Mouse (Mus musculus) splenic B cell, adult 2 months (primary cell): Measurements from ENCODE around the gene Gpr137.
"Not testable (repeated sequence)": the region's sequence is repeated elsewhere in the genome, so short reads cannot be mapped to it uniquely, and the experiment has no call there.

ENCODE experiments used
- DNase-seq: peaks from one replicate; pipeline ENCODE4 v3.0.0-alpha.2; 2011; ENCODE audit warnings: low read depth, low spot score
- H3K27me3 ChIP-seq: 2 replicates; pipeline ENCODE4 v1.6.1; 2012; ENCODE audit warnings: mild to moderate bottlenecking, low read length, moderate library complexity, mixed read lengths; ENCODE audit not compliant: control insufficient read depth, poor library complexity, insufficient read depth, severe bottlenecking
- H3K36me3 ChIP-seq: 2 replicates; pipeline ENCODE4 v1.6.1; 2012; ENCODE audit warnings: mild to moderate bottlenecking, low read length, moderate library complexity, mixed read lengths; ENCODE audit not compliant: control insufficient read depth, poor library complexity, insufficient read depth, severe bottlenecking

The Gpr137 gene

GRCm38 (mm10) chr19:6913036-6913435 lies 29.2 kb downstream of the Gpr137 start:
- DNase-seq = no peak
- peaks cover 11% of the 10 kb centered on the region; the same call in 1 of the 2 replicates for H3K36me3 ChIP-seq
- no peaks in the 10 kb centered on the region for H3K27me3 ChIP-seq

GRCm38 (mm10) chr19:6912205-6912970 lies 29.9 kb downstream of the Gpr137 start:
- Histone ChIP-seq H3K36me3 (peaks cover 15% of the 10 kb centered on the region; the same call in 1 of the 2 replicates), H3K27me3 (no peaks in the 10 kb centered on the region)
- DNase-seq = no peak

- no peak for DNase-seq
- Histone ChIP-seq H3K27me3 (no peaks in the 10 kb centered on the region), H3K36me3 (peaks cover 16% of the 10 kb centered on the region)
Observed at GRCm38 (mm10) chr19:6911101-6912074, 30.9 kb downstream of the Gpr137 start.

- DNase-seq, H3K27me3 ChIP-seq: not testable (repeated sequence)
- peaks cover 16% of the 10 kb centered on the region for H3K36me3 ChIP-seq
Observed at GRCm38 (mm10) chr19:6910306-6910705, 32.0 kb downstream of the Gpr137 start.

GRCm38 (mm10) chr19:6909507-6910289 lies 32.6 kb downstream of the Gpr137 start, which contains the start of the genes Trmt112 and Prdx5:
Gene Trmt112 (plus strand): TSS chr19:6909698.
Gene Prdx5 (minus strand): TSS chr19:6910106.
- Histone ChIP-seq H3K36me3 (peaks cover 18% of the 10 kb centered on the region), H3K27me3 (no peaks in the 10 kb centered on the region)
- peak; percentile 95 for DNase-seq

- no peaks in the 10 kb centered on the region for H3K27me3 ChIP-seq
- peaks cover 18% of the 10 kb centered on the region for H3K36me3 ChIP-seq
- DNase-seq = no peak
Observed at GRCm38 (mm10) chr19:6909021-6909420, 33.3 kb downstream of the Gpr137 start.

GRCm38 (mm10) chr19:6907811-6908540 lies 34.3 kb downstream of the Gpr137 start:
- Histone ChIP-seq H3K27me3 (no peaks in the 10 kb centered on the region), H3K36me3 (peaks cover 14% of the 10 kb centered on the region)
- DNase-seq = no peak

- H3K36me3 ChIP-seq = peaks cover 14% of the 10 kb centered on the region
- H3K27me3 ChIP-seq = no peaks in the 10 kb centered on the region
- no peak for DNase-seq
Observed at GRCm38 (mm10) chr19:6907094-6907493, 35.2 kb downstream of the Gpr137 start.

GRCm38 (mm10) chr19:6906199-6906598 lies 36.1 kb downstream of the Gpr137 start:
- DNase-seq = no peak
- H3K36me3 ChIP-seq = peaks cover 10% of the 10 kb centered on the region
- H3K27me3 ChIP-seq = no peaks in the 10 kb centered on the region

- no peak for DNase-seq
- Histone ChIP-seq H3K36me3 (peaks cover 9% of the 10 kb centered on the region), H3K27me3 (no peaks in the 10 kb centered on the region)
Observed at GRCm38 (mm10) chr19:6905498-6906159, 36.7 kb downstream of the Gpr137 start.

GRCm38 (mm10) chr19:6904846-6905245 lies 37.4 kb downstream of the Gpr137 start:
- H3K36me3 ChIP-seq = peaks cover 9% of the 10 kb centered on the region
- H3K27me3 ChIP-seq = no peaks in the 10 kb centered on the region
- no peak for DNase-seq

GRCm38 (mm10) chr19:6903031-6903430 lies 39.2 kb downstream of the Gpr137 start:
- no peak for DNase-seq
- peaks cover 9% of the 10 kb centered on the region for H3K36me3 ChIP-seq

GRCm38 (mm10) chr19:6899641-6900040 lies 42.6 kb downstream of the Gpr137 start:
- no peak for DNase-seq
- no peaks in the 10 kb centered on the region for H3K36me3 ChIP-seq
- H3K27me3 ChIP-seq = no peaks in the 10 kb centered on the region

More at GRCm38 (mm10) chr19:6903031-6903430, 39.2 kb downstream of the Gpr137 start:
- H3K27me3 ChIP-seq = no peaks in the 10 kb centered on the region
